Mouse (Mus musculus) hindbrain, embryonic 12.5 days (tissue): Measurements from ENCODE around the gene 1700020N15Rik. TPM values are rescaled to one million over a fixed set of nuclear protein-coding genes. Genes with fewer than 3 reads are reported as not detected.
"Not testable (repeated sequence)": the region's sequence is repeated elsewhere in the genome, so short reads cannot be mapped to it uniquely, and the experiment has no call there.

Experiments
- ATAC-seq: fragments of 200-750 bp; cut with Nextera tagmentation; 2 replicates; pipeline ENCODE4 v1.8.0; 2017; ENCODE audit warnings: moderate TSS enrichment; ENCODE audit not compliant: low FRiP score
- H3K27ac ChIP-seq: fragments of 300-500 bp; sonication (generic); 2 replicates; pipeline ENCODE4 v1.5.1; 2016; ENCODE audit warnings: mild to moderate bottlenecking
- H3K27me3 ChIP-seq: fragments of 300-500 bp; sonication (generic); 2 replicates; pipeline ENCODE4 v1.6.1; 2016; ENCODE audit warnings: mild to moderate bottlenecking
- H3K36me3 ChIP-seq: fragments of 300-500 bp; sonication (generic); 2 replicates; pipeline ENCODE4 v1.6.1; 2016; ENCODE audit warnings: mild to moderate bottlenecking
- H3K4me1 ChIP-seq: fragments of 300-500 bp; sonication (generic); 2 replicates; pipeline ENCODE4 v1.6.1; 2016
- H3K4me2 ChIP-seq: fragments of 300-500 bp; sonication (generic); replicated peaks from 2 replicates; pipeline ENCODE4 v1.6.1; 2016; ENCODE audit warnings: mild to moderate bottlenecking
- H3K4me3 ChIP-seq: fragments of 300-500 bp; sonication (generic); 2 replicates; pipeline ENCODE4 v1.5.1; 2016; ENCODE audit warnings: mild to moderate bottlenecking
- H3K9ac ChIP-seq: fragments of 300-500 bp; sonication (generic); 2 replicates; pipeline ENCODE4 v1.6.1; 2016; ENCODE audit warnings: mild to moderate bottlenecking, moderate library complexity
- H3K9me3 ChIP-seq: fragments of 300-500 bp; sonication (generic); replicated peaks from 2 replicates; pipeline ENCODE4 v1.6.1; 2016; ENCODE audit warnings: mild to moderate bottlenecking
- WGBS: fragments of 180-500 bp; shearing (Covaris S2); methylation state at CpG from one replicate; pipeline ENCODE4 v1.1.7; 2016; 5-methylcytosine and 5-hydroxymethylcytosine counted together
- polyA plus RNA-seq: library from polyadenylated mRNA; unstranded; fragments of >200 nt; fragmentation: Nextera tagmentation; extraction: Ambion mirVana; gene quantifications from 2 replicates; pipeline ENCODE4 v1.2.1, GENCODE M21; 2016

1700020N15Rik gene
- not detected in 2 replicates for polyA plus RNA-seq

DNA sequence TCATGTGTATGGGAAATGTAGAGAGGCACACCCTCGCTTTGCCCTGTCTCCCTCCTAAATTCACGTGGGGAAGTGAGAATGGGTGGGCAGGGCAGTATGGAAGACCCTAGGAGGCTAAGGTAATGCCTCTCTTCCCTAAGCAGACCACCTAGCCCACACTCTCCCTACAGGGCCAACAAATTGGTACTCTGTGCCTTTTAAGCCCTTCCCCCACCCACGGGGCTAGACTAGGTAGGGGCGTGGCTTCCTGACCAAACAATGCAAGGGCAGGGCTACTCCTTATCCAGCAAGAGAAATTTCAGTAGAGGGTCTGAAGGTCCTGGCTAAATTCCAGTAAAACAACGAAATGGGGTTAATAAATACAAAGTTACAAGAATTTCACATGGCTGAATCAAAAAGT is at the start of gene 1700020N15Rik:
Gene 1700020N15Rik (plus strand): TSS at position 301 of the 400 bp plus-strand sequence.
- not testable (repeated sequence) for H3K4me3 ChIP-seq, H3K4me2 ChIP-seq, H3K9me3 ChIP-seq, H3K9ac ChIP-seq, ATAC-seq, H3K36me3 ChIP-seq, H3K4me1 ChIP-seq, H3K27ac ChIP-seq, H3K27me3 ChIP-seq
- 71% methylated on average over 5 of the region's 5 CpGs for WGBS

DNA sequence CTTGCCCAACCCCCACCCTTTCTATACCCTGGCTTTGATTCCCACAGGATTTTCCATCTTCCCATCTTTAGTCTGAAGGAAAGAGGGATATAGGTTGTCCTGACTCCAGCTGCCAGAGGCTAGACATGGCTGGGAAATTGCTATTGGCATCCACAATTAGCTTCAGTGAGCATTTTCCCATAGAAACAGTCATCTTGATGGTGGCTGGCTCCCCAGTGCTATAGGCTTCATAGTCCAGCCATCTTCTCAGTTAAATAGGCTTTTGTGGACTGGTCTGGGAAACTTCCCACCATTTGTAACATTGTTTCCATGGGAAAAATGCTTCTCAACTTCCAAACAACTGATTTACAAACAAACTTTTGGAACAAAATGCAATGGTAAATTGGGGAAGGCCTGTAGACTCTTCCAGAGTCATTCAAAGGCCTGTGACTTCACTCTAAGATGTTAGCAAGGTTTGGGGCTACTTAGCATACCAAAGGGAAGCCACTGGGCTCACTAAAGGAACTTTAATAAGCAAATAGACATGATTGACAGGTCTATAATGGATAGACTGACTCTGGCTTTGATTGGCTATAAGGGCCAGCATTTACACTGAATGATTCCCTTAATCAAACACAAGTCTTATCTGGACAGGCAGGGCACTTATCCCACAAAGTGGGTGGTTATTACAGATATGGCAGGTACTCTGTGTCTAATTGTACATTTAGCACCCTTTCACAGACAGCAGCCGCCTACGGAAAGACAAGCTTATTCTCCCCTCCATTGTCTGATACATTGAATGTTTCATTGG is 31.9 kb downstream of the 1700020N15Rik start:
- ATAC-seq: peak; percentile 72
- H3K9me3 ChIP-seq: no peaks in the 10 kb centered on the region
- H3K9ac ChIP-seq: no peak overlapping the region
- H3K4me2 ChIP-seq: no peak overlapping the region
- H3K36me3 ChIP-seq: no peaks in the 10 kb centered on the region
- H3K4me3 ChIP-seq: no peak overlapping the region
- no peaks in the 10 kb centered on the region for H3K4me1 ChIP-seq
- H3K27ac ChIP-seq: no peak overlapping the region
- H3K27me3 ChIP-seq: no peaks in the 10 kb centered on the region
- 74% methylated on average over 2 of the region's 2 CpGs for WGBS
